Mouse (Mus musculus) spleen, adult 18-20 months (tissue): ENCODE measurements around the gene 2200002D01Rik.
A peak's percentile ranks its signal among the peaks of the same experiment; 100 is the strongest.

Source experiments
- DNase-seq, 2 experiments: peaks; one replicate each; pipeline ENCODE4 v3.0.0; 2022; ENCODE audit warnings: mixed read lengths in 2 of 2

2200002D01Rik gene

GRCm38 (mm10) chr7:29279261-29279660, 31.0 kb upstream of the 2200002D01Rik start:
- DNase-seq, result no peak

GRCm38 (mm10) chr7:29277510-29277909, 29.2 kb upstream of the 2200002D01Rik start:
- DNase-seq, result no peak

- DNase-seq, result no peak
These were observed 28.4 kb upstream of the 2200002D01Rik start for GRCm38 (mm10) chr7:29276715-29277114.

GRCm38 (mm10) chr7:29271687-29272465, 23.6 kb upstream of the 2200002D01Rik start:
- no peak for DNase-seq

GRCm38 (mm10) chr7:29270445-29270844, 22.2 kb upstream of the 2200002D01Rik start:
- no peak for DNase-seq

GRCm38 (mm10) chr7:29266931-29267330, 18.7 kb upstream of the 2200002D01Rik start:
- no peak for DNase-seq

- no peak for DNase-seq
These were observed 17.4 kb upstream of the 2200002D01Rik start for GRCm38 (mm10) chr7:29265636-29266035.

GRCm38 (mm10) chr7:29263831-29264230, 15.6 kb upstream of the 2200002D01Rik start:
- no peak for DNase-seq

GRCm38 (mm10) chr7:29262151-29262550, 13.9 kb upstream of the 2200002D01Rik start:
- DNase-seq, result no peak

- DNase-seq, result no peak
These were observed 11.8 kb upstream of the 2200002D01Rik start for GRCm38 (mm10) chr7:29259781-29260730.

GRCm38 (mm10) chr7:29257368-29257767, 9.1 kb upstream of the 2200002D01Rik start:
- DNase-seq, result no peak

GRCm38 (mm10) chr7:29255875-29256274, 7.6 kb upstream of the 2200002D01Rik start:
- no peak for DNase-seq

GRCm38 (mm10) chr7:29253842-29254241, 5.6 kb upstream of the 2200002D01Rik start:
- DNase-seq, result no peak

- DNase-seq, result no peak
These were observed 2.9 kb upstream of the 2200002D01Rik start for GRCm38 (mm10) chr7:29251166-29251565.

- peak in 1 of 2 experiments; percentile 25 for DNase-seq
These were observed 560 bp downstream of the 2200002D01Rik start for GRCm38 (mm10) chr7:29247706-29248105.

- DNase-seq, result peak; percentile 66 to 84
These were observed 959 bp downstream of the 2200002D01Rik start for GRCm38 (mm10) chr7:29247314-29247700.

GRCm38 (mm10) chr7:29246619-29247313, 1.5 kb downstream of the 2200002D01Rik start:
- no peak for DNase-seq

GRCm38 (mm10) chr7:29246015-29246414, 2.3 kb downstream of the 2200002D01Rik start:
- no peak for DNase-seq

GRCm38 (mm10) chr7:29244732-29245416, 3.4 kb downstream of the 2200002D01Rik start:
- DNase-seq, result peak in 1 of 2 experiments; percentile 47

GRCm38 (mm10) chr7:29238019-29238967, 10.0 kb downstream of the 2200002D01Rik start, which contains the start of gene Yif1b:
Gene Yif1b, plus strand, starts transcription at chr7:29238329.
- peak; percentile 97 for DNase-seq

- DNase-seq, result peak in 1 of 2 experiments; percentile 21
These were observed 10.7 kb downstream of the 2200002D01Rik start for GRCm38 (mm10) chr7:29237596-29237995.
